Mouse (Mus musculus) MEL-GATA-1-ER (cell line): ENCODE data around the gene Clec2d.

Source experiments
- DNase-seq: peaks from one replicate; pipeline ENCODE4 v3.0.0-alpha.2; 2012; ENCODE audit warnings: low read depth; ENCODE audit errors: extremely low read depth

Clec2d gene

DNA sequence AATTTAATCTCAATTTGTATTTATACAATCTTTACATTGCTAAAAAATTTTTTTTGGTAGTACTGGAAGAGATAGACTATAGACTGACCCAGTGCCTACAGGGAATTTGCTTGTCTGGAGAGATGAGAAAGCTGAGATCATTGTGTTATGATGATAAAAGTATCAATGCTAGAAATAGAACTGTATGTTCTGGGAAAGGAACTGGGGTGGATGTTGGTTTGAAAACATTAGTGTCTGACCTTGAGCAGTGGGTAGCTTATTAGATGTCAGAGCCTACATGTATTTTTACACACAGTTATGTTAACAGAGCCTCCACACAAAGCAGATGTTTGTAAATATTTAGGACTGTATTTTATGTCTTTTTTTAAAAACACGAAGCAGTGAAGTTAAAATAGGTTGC lies 43.7 kb downstream of the Clec2d start:
- no peak for DNase-seq

DNA sequence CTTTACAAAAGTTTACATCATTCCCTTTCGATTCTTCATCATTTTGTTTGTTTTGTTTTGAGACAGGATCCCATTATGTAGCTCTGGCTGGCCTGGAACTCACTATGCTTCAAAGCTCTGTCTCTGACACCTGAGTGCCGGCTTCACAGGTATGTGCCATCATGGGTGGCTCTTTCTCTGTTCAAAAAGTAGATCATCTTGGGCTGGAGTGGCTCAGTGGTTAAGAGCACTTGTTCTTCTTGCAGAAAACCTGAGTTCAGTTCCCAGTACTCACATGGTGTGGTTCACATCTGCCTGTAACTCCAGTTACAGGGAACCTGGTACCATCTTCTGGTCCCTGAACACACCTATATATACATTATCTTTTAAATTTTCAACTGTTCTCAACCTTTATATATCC lies 44.7 kb downstream of the Clec2d start:
- DNase-seq = no peak

DNA sequence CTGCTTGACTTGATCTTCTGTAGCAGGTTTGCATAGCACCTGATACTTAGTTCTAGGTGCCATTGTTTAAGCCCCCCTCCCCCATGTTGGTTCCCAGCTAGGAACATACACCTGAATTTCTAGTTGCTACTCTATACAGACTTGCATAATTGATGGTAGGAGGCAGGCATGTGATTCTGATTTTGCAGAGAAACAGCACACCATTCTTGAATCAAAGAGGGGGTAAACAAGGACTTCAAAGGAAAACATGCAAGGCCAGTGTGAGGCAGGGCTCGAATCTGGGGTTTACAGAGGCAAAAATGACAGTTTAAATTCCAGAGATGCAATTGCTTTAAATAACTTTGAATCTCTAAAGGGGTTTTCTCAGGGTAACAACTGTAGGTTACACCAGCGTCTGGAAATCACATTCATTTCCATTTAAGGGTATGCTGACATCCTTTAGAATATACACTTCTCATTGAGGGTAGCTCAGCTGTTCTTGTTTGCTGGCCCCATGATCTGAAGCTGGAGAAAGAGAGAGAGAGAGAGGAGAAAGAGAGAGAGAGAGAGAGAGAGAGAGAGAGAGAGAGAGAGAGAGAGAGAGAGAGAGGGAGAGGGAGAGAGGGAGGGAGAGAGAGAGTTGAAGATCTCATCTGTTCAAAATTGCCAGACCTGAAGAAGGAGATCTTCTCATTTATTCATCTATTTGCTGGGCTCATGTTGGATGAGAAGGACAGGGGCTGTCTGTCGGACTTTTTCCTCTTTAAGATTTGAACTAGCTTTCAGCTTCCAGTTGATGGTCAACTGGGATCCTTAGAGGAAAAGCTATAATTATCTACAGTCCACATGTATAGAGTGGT lies 48.7 kb downstream of the Clec2d start:
- no peak for DNase-seq

DNA sequence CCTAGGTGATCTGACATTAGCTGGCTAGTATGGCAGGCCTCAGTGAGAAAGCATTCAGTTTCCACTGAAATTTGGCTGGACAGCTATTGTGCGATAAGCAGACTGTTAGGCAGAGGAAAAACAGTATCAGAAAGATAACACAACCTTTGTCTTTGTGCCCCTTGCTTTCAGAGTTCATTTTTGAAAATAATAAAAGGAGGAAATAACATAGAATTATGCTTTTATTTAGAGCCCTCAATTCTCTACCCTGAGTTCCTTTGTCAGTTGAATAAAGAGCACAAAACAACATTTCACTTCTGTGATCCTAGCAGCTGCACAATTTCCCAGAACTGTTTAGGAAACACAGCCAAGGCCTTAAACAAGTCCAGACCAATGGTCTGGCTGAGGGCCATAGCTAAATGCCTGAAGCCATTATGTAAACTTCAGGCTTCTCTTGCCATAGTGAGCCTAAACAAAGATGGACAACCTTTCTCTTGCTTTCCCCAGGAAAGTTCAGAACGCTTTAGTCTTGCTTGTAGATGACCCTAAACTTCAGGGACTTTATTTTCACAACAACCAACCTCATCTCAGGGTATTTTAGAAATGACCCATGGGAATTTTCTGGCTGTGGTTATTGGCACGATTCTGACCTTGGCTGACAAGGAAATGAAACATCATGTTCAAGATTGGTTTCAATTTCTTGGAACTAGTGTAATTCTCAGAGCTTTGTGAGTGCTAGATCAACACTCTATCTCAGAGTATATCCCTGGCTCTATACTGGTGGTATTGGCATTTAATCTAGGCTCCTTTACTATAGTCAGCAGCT lies 49.6 kb downstream of the Clec2d start:
- DNase-seq = peak; percentile 73

DNA sequence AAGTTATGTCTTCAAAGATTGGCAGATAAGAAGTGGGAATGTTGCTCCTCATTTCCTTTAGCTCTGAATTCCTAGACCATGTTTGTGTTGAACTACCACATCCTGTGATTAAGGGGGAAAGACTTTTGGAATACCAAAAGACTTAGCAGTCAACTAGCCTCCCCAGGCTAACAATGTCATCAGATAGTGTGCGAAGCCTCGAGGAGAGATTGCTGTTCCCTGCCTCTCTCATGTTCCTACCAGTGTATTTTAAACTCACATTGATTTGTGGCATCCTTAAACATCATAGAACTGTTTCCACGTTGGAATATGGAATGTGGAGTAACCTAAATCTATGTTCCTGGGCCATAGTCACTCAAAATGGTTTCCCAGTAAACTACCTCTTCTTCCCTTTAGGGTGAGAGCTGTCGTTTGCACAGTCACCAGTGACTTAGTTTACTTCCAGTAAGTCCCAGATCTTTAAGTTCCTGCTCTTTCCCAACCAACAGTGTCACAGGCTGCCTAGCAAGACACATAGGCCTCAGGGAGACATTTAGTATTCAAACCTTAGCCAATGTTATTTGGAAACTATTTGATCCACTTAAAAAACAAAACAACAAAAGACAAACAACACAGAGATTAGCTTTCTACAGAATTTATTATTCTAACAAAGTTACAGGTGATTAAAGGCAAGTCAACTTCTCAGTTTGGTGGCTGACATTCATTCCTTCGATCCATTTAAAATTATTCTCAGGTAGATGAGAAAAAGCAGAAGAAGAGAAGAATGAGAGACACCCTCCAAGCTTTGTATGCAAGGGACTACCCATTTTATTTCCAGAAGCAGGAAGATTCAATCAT lies 51.8 kb downstream of the Clec2d start:
- no peak for DNase-seq

DNA sequence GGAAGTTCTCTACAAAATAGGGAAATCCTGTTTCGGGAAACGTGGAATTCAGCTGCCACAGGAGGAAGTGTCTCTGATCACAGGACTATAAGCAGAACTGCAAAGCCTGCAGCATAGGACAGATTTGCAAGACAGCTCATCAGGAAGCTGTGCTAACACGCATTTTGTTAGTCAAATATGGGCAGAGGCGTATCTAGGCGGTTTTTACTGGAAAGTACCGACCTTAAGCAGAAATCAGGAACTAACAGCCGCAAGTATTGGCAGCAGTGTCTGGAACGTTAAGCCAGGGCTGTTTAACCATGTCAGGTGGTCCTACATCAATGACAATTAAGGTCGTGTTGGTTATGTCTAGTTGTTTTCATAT lies 52.4 kb downstream of the Clec2d start:
- peak; percentile 98 for DNase-seq

DNA sequence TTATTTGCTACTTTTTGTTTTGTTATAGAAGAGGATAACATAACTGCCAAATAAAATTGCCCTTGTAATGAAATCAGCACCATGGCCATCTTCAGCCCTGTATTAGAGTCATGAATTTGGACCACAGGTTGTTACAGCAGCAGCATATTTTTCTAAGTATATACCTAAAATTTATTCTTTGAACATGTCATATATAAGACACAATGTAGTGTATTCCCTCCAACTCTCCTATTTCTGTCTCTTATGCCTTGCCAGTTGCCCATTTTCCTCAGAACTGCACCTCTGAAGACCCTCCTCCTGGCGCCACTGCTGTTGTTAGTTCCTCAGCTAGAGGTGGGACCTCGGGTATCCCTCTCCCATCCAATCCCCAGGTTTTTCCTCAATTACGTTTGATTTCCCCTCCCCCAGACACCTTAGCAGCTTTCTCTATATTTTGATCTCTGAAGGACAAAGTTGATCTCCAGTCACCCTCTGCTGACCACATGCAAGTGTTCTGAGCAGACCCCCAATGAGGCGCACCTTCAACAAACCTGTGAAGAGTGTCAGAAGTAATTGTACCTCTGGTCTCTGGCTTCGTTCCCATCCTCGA lies 53.0 kb downstream of the Clec2d start:
- no peak for DNase-seq

DNA sequence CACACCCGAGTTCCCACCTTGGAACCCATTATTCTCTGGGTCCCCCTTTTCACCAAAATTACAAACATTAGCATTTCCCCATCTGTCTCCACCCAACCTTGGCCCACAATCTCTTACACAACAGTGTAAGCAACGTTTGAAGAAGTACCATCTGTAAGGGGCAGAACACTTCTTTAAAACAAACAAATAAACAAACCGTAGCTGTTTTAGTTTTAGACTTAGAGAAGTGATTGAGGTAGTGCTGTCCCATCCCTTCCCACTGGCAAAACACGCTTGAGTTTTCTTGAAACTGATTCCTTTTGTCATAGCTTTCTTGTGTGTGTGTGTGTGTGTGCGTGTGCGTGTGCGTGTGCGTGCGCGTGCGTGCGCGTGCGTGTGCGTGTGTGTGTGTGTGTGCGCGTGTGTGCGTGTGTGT lies 53.5 kb downstream of the Clec2d start:
- DNase-seq = peak; percentile 39

DNA sequence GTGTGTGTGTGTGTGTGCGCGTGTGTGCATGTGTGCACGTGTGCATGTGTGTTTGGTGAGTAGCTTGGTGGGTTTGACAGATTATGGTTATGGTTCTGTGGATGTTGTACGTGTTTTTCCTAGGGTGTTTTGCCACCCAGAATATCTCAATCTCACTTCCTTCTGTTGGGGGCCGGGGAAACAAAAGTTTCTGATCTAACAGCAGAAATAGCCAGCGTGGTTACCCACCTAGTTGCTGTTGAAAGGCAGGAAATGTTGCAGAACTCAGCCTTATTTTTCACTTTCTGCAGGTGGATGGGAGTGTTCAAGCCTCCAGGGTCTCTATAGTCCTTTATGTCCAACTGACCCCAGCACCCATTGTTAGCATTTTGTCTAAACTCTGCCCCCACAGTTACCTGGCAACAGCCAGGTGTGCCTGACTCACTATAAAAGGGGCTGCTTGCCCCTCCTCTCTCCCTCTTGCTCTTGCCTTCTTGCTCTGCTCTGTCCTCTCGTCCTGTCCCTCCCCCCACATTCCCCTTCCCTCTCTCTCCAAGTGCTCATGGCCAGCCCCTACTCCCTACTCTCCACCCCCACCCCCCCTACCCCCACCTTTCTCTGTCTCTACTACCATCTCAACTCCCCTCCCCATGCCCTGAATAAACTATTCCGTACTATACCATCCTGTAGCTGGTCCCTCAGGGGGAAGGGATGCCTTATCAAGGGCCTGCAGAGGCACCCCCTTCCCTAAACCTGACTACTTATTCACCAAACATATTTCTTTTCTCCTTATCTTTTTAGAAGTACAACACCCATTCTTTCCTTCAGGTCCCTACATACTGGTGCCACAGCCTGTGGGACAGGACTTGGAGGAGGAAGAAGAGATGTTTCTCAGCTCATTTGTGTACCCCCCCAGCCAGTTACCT lies 54.3 kb downstream of the Clec2d start:
- DNase-seq = peak; percentile 97

DNA sequence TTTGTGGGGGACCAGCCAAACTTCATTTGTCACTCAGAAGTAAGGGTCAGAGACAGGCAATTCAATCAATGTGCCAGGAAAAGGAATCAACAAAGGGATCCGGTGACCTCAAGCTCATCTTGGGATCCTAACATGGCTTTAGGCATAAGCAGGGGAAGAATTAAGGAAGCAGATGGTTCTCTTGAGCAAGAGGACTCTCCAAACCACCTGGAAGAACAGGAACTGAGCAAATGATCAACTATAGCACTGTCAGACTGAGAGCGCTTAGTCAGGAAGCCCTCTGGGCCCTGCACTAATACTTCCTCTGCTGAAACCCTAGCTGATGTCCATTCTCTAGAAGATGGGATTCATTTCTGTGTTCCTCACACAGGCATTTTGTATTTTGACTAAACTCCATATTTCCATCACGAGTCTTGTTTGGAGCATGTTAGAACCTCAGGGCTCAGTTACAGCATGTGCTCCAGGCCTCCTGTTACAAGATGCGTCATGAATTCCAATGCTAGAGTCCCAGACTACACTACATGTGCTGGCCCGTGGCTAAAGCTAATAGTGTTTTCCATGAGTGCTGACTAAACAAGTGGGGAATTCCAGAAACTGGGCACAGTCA lies 55.5 kb downstream of the Clec2d start:
- peak; percentile 53 for DNase-seq
